Mouse (Mus musculus): ENCODE measurements at regions not wholly inside any gene's neighbourhood (a gene's known extent, or its start where the extent isn't known, plus 50 kb on each side); places are given as distances from the start of the nearest gene placed in this dataset.

- Histone ChIP-seq H3K4me3 (ENCODE audit: insufficient read depth, low read length) (no peak overlapping the region), H3K4me1 (ENCODE audit: control insufficient read depth, insufficient read depth, low read length) (no peaks in the 10 kb centered on the region), H3K27ac (ENCODE audit: insufficient read depth, low read depth, low read length) (no peak overlapping the region)
- TF ChIP-seq CTCF (IDR thresholded peaks at IDR 0.05; ENCODE audit: low read depth, low read length) (no peak), POLR2A (IDR thresholded peaks at IDR 0.05; ENCODE audit: borderline replicate concordance, low read depth, low read length) (no peak)
Measured at GRCm38 (mm10) chr6:111985452-111985851, 288.1 kb upstream of the Lmcd1 start.

GRCm38 (mm10) chr6:111995823-111996222 lies 277.7 kb upstream of the Lmcd1 start:
- H3K4me3 ChIP-seq (ENCODE audit: insufficient read depth, low read length): no peak overlapping the region
- TF ChIP-seq POLR2A (IDR thresholded peaks at IDR 0.05; ENCODE audit: borderline replicate concordance, low read depth, low read length) (no peak), CTCF (IDR thresholded peaks at IDR 0.05; ENCODE audit: low read depth, low read length) (no peak)
- H3K27ac ChIP-seq (ENCODE audit: insufficient read depth, low read depth, low read length): no peak overlapping the region

GRCm38 (mm10) chr6:112003784-112004471 lies 269.6 kb upstream of the Lmcd1 start:
- no peak overlapping the region for H3K27ac ChIP-seq (ENCODE audit: insufficient read depth, low read depth, low read length)
- H3K4me3 ChIP-seq (ENCODE audit: insufficient read depth, low read length): no peak overlapping the region
- H3K4me1 ChIP-seq (ENCODE audit: control insufficient read depth, insufficient read depth, low read length): no peaks in the 10 kb centered on the region
- TF ChIP-seq CTCF (IDR thresholded peaks at IDR 0.05; ENCODE audit: low read depth, low read length) (no peak), POLR2A (IDR thresholded peaks at IDR 0.05; ENCODE audit: borderline replicate concordance, low read depth, low read length) (no peak)

More at GRCm38 (mm10) chr6:111995823-111996222, 277.7 kb upstream of the Lmcd1 start:
- no peaks in the 10 kb centered on the region for H3K4me1 ChIP-seq (ENCODE audit: control insufficient read depth, insufficient read depth, low read length)

GRCm38 (mm10) chr6:112026261-112027205 lies 247.0 kb upstream of the Lmcd1 start:
- Histone ChIP-seq H3K27ac (ENCODE audit: insufficient read depth, low read depth, low read length) (no peak overlapping the region), H3K4me3 (ENCODE audit: insufficient read depth, low read length) (no peak overlapping the region), H3K4me1 (ENCODE audit: control insufficient read depth, insufficient read depth, low read length) (no peaks in the 10 kb centered on the region)
- no peak for TF ChIP-seq CTCF (IDR thresholded peaks at IDR 0.05; ENCODE audit: low read depth, low read length)
- no peak for TF ChIP-seq POLR2A (IDR thresholded peaks at IDR 0.05; ENCODE audit: borderline replicate concordance, low read depth, low read length)

- Histone ChIP-seq H3K27ac (ENCODE audit: insufficient read depth, low read depth, low read length) (no peak overlapping the region), H3K4me3 (ENCODE audit: insufficient read depth, low read length) (no peak overlapping the region), H3K4me1 (ENCODE audit: control insufficient read depth, insufficient read depth, low read length) (no peaks in the 10 kb centered on the region)
- no peak for TF ChIP-seq CTCF (IDR thresholded peaks at IDR 0.05; ENCODE audit: low read depth, low read length)
- no peak for TF ChIP-seq POLR2A (IDR thresholded peaks at IDR 0.05; ENCODE audit: borderline replicate concordance, low read depth, low read length)
Measured at GRCm38 (mm10) chr6:112050548-112051184, 222.9 kb upstream of the Lmcd1 start.

GRCm38 (mm10) chr6:112052193-112052592 lies 221.4 kb upstream of the Lmcd1 start:
- H3K4me1 ChIP-seq (ENCODE audit: control insufficient read depth, insufficient read depth, low read length): no peaks in the 10 kb centered on the region
- H3K27ac ChIP-seq (ENCODE audit: insufficient read depth, low read depth, low read length): no peak overlapping the region
- no peak overlapping the region for H3K4me3 ChIP-seq (ENCODE audit: insufficient read depth, low read length)
- TF ChIP-seq CTCF (IDR thresholded peaks at IDR 0.05; ENCODE audit: low read depth, low read length) (no peak), POLR2A (IDR thresholded peaks at IDR 0.05; ENCODE audit: borderline replicate concordance, low read depth, low read length) (no peak)

- H3K4me3 ChIP-seq (ENCODE audit: insufficient read depth, low read length): no peak overlapping the region
- TF ChIP-seq CTCF (IDR thresholded peaks at IDR 0.05; ENCODE audit: low read depth, low read length): no peak
- no peak for TF ChIP-seq POLR2A (IDR thresholded peaks at IDR 0.05; ENCODE audit: borderline replicate concordance, low read depth, low read length)
- no peak overlapping the region for H3K27ac ChIP-seq (ENCODE audit: insufficient read depth, low read depth, low read length)
- H3K4me1 ChIP-seq (ENCODE audit: control insufficient read depth, insufficient read depth, low read length): no peaks in the 10 kb centered on the region
Measured at GRCm38 (mm10) chr6:112057895-112058294, 215.7 kb upstream of the Lmcd1 start.

GRCm38 (mm10) chr6:112062956-112063355 lies 210.6 kb upstream of the Lmcd1 start:
- no peak overlapping the region for H3K27ac ChIP-seq (ENCODE audit: insufficient read depth, low read depth, low read length)
- no peaks in the 10 kb centered on the region for H3K4me1 ChIP-seq (ENCODE audit: control insufficient read depth, insufficient read depth, low read length)
- TF ChIP-seq CTCF (IDR thresholded peaks at IDR 0.05; ENCODE audit: low read depth, low read length) (no peak), POLR2A (IDR thresholded peaks at IDR 0.05; ENCODE audit: borderline replicate concordance, low read depth, low read length) (no peak)
- no peak overlapping the region for H3K4me3 ChIP-seq (ENCODE audit: insufficient read depth, low read length)

GRCm38 (mm10) chr6:112090597-112090996 lies 183.0 kb upstream of the Lmcd1 start:
- Histone ChIP-seq H3K4me1 (ENCODE audit: control insufficient read depth, insufficient read depth, low read length) (no peaks in the 10 kb centered on the region), H3K4me3 (ENCODE audit: insufficient read depth, low read length) (no peak overlapping the region)
- TF ChIP-seq CTCF (IDR thresholded peaks at IDR 0.05; ENCODE audit: low read depth, low read length) (no peak), POLR2A (IDR thresholded peaks at IDR 0.05; ENCODE audit: borderline replicate concordance, low read depth, low read length) (no peak)

More at GRCm38 (mm10) chr6:112090597-112090996, 183.0 kb upstream of the Lmcd1 start:
- no peak overlapping the region for H3K27ac ChIP-seq (ENCODE audit: insufficient read depth, low read depth, low read length)
